Mouse (Mus musculus) lung, embryonic 15.5 days (tissue): Measurements from ENCODE around the gene Trabd2b. TPM values are rescaled to one million over a fixed set of nuclear protein-coding genes. Genes with fewer than 3 reads are reported as not detected.

Source experiments
- ATAC-seq: fragments of 200-750 bp; cut with Nextera tagmentation; 2 replicates; pipeline ENCODE4 v1.8.0; 2017; ENCODE audit warnings: moderate number of reproducible peaks, borderline replicate concordance; ENCODE audit not compliant: low FRiP score, low TSS enrichment; ENCODE audit errors: extremely low read depth
- H3K27ac ChIP-seq: fragments of 300-500 bp; sonication (generic); 2 replicates; pipeline ENCODE4 v1.5.1; 2015; ENCODE audit warnings: moderate library complexity, mild to moderate bottlenecking, inconsistent platforms
- H3K27me3 ChIP-seq: fragments of 300-500 bp; sonication (generic); 2 replicates; pipeline ENCODE4 v1.6.1; 2015; ENCODE audit warnings: inconsistent platforms
- H3K36me3 ChIP-seq: fragments of 300-500 bp; sonication (generic); 2 replicates; pipeline ENCODE4 v1.6.1; 2015; ENCODE audit warnings: inconsistent platforms
- H3K4me1 ChIP-seq: fragments of 300-500 bp; sonication (generic); 2 replicates; pipeline ENCODE4 v1.6.1; 2015; ENCODE audit warnings: inconsistent platforms
- H3K4me2 ChIP-seq: fragments of 300-500 bp; sonication (generic); 2 replicates; pipeline ENCODE4 v1.6.1; 2015; ENCODE audit warnings: inconsistent platforms, mild to moderate bottlenecking, moderate library complexity
- H3K4me3 ChIP-seq: fragments of 300-500 bp; sonication (generic); 2 replicates; pipeline ENCODE4 v1.5.1; 2015; ENCODE audit warnings: mild to moderate bottlenecking, inconsistent platforms
- H3K9ac ChIP-seq: fragments of 300-500 bp; sonication (generic); 2 replicates; pipeline ENCODE4 v1.6.1; 2015; ENCODE audit warnings: inconsistent platforms
- H3K9me3 ChIP-seq: fragments of 300-500 bp; sonication (generic); 2 replicates; pipeline ENCODE4 v1.6.1; 2016; ENCODE audit warnings: inconsistent platforms
- WGBS: fragments of 180-500 bp; shearing (Covaris S2); methylation state at CpG from one replicate; pipeline ENCODE4 v1.1.7; 2015; 5-methylcytosine and 5-hydroxymethylcytosine counted together
- polyA plus RNA-seq: library from polyadenylated mRNA; unstranded; fragments of >200 nt; fragmentation: Nextera tagmentation; extraction: Ambion mirVana; gene quantifications from 2 replicates; pipeline ENCODE4 v1.2.1, GENCODE M21; 2015

Gene Trabd2b
- polyA plus RNA-seq, 1 experiment from 2014 or later = 5.1 TPM

- H3K4me3 ChIP-seq = no peak overlapping the region
- no peaks in the 10 kb centered on the region for H3K27me3 ChIP-seq
- WGBS = 50% methylated on average over 1 of the region's 1 CpGs
- H3K36me3 ChIP-seq = no peaks in the 10 kb centered on the region
- no peak overlapping the region for H3K27ac ChIP-seq
- ATAC-seq = no peak
- H3K4me1 ChIP-seq = peaks cover 8% of the 10 kb centered on the region; the same call in 1 of the 2 replicates
- no peak overlapping the region for H3K4me2 ChIP-seq
- no peaks in the 10 kb centered on the region for H3K9me3 ChIP-seq
- H3K9ac ChIP-seq = no peak overlapping the region
These were observed 178.2 kb downstream of the Trabd2b start for GRCm38 (mm10) chr4:114584686-114585085.

- H3K27ac ChIP-seq = peak overlapping the region; percentile 29; the same call in 1 of the 2 replicates
- no peaks in the 10 kb centered on the region for H3K36me3 ChIP-seq
- WGBS = 24% methylated on average over 13 of the region's 13 CpGs
- no peaks in the 10 kb centered on the region for H3K9me3 ChIP-seq
- no peak overlapping the region for H3K9ac ChIP-seq
- H3K4me3 ChIP-seq = no peak overlapping the region
- no peaks in the 10 kb centered on the region for H3K27me3 ChIP-seq
- peaks cover 24% of the 10 kb centered on the region for H3K4me1 ChIP-seq
- 0 out of 2 replicates have a peak, but pooled peaks have one; percentile 4 for ATAC-seq
- 0 out of 2 replicates have a peak overlapping the region, but pooled peaks have one; percentile 9 for H3K4me2 ChIP-seq
These were observed 187.2 kb downstream of the Trabd2b start for GRCm38 (mm10) chr4:114593554-114594215.

GRCm38 (mm10) chr4:114595188-114595701 lies 188.7 kb downstream of the Trabd2b start:
- H3K4me1 ChIP-seq = peaks cover 24% of the 10 kb centered on the region
- peak overlapping the region; percentile 20; the same call in 1 of the 2 replicates for H3K27ac ChIP-seq
- H3K27me3 ChIP-seq = no peaks in the 10 kb centered on the region
- no peaks in the 10 kb centered on the region for H3K9me3 ChIP-seq
- ATAC-seq = peak; percentile 23; the same call in 1 of the 2 replicates
- H3K9ac ChIP-seq = no peak overlapping the region
- no peaks in the 10 kb centered on the region for H3K36me3 ChIP-seq
- no peak overlapping the region for H3K4me2 ChIP-seq
- WGBS = 49% methylated on average over 2 of the region's 2 CpGs
- H3K4me3 ChIP-seq = no peak overlapping the region

DNA sequence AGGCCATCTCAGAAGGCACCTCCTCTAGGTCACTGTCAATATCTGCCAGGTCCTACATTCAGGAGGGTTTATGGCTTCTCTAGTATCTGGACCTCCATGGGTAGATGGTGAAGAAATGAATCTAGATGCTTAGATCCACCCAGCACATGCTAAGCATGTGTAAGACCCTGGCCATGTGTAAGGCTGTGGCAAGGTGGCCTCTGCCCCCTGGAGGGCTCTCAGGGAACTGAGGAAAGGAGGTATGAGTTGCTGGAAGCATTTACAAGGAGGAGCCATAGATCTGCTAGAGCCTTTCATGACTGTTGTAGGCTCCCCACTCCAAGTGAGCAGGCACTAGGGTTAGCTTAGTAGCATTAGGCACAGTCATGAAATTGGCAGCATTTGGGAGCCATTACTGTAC lies 192.6 kb downstream of the Trabd2b start:
- H3K4me2 ChIP-seq = no peak overlapping the region
- ATAC-seq = peak; percentile 46; the same call in 1 of the 2 replicates
- H3K9me3 ChIP-seq = no peaks in the 10 kb centered on the region
- H3K4me1 ChIP-seq = peaks cover 25% of the 10 kb centered on the region
- no peak overlapping the region for H3K27ac ChIP-seq
- H3K27me3 ChIP-seq = no peaks in the 10 kb centered on the region
- no peaks in the 10 kb centered on the region for H3K36me3 ChIP-seq
- no peak overlapping the region for H3K4me3 ChIP-seq
- no peak overlapping the region for H3K9ac ChIP-seq

- H3K4me2 ChIP-seq = no peak overlapping the region
- no peak overlapping the region for H3K4me3 ChIP-seq
- H3K9ac ChIP-seq = no peak overlapping the region
- H3K27ac ChIP-seq = no peak overlapping the region
- H3K4me1 ChIP-seq = peaks cover 13% of the 10 kb centered on the region
- H3K9me3 ChIP-seq = no peaks in the 10 kb centered on the region
- WGBS = 15% methylated on average over 8 of the region's 8 CpGs
- 0 out of 2 replicates have a peak, but pooled peaks have one; percentile 12 for ATAC-seq
- no peaks in the 10 kb centered on the region for H3K27me3 ChIP-seq
- H3K36me3 ChIP-seq = no peaks in the 10 kb centered on the region
These were observed 194.9 kb downstream of the Trabd2b start for GRCm38 (mm10) chr4:114601201-114602009.

- H3K36me3 ChIP-seq = 0 out of 2 replicates have a peak, but pooled peaks cover 2% of the 10 kb centered on the region
- ATAC-seq = no peak
- no peak overlapping the region for H3K4me2 ChIP-seq
- no peak overlapping the region for H3K27ac ChIP-seq
- no peak overlapping the region for H3K4me3 ChIP-seq
- H3K9me3 ChIP-seq = no peaks in the 10 kb centered on the region
- H3K9ac ChIP-seq = no peak overlapping the region
- 39% methylated on average over 3 of the region's 3 CpGs for WGBS
- peaks cover 13% of the 10 kb centered on the region for H3K4me1 ChIP-seq
- no peaks in the 10 kb centered on the region for H3K27me3 ChIP-seq
These were observed 199.1 kb downstream of the Trabd2b start for GRCm38 (mm10) chr4:114605670-114606069.

- ATAC-seq = no peak
- Histone ChIP-seq H3K27ac (no peak overlapping the region), H3K4me2 (no peak overlapping the region), H3K4me3 (no peak overlapping the region), H3K4me1 (no peaks in the 10 kb centered on the region), H3K9me3 (no peaks in the 10 kb centered on the region), H3K27me3 (no peaks in the 10 kb centered on the region), H3K9ac (no peak overlapping the region), H3K36me3 (0 out of 2 replicates have a peak, but pooled peaks cover 2% of the 10 kb centered on the region)
- 62% methylated on average over 2 of the region's 2 CpGs for WGBS
These were observed 201.3 kb downstream of the Trabd2b start for GRCm38 (mm10) chr4:114607873-114608272.

DNA sequence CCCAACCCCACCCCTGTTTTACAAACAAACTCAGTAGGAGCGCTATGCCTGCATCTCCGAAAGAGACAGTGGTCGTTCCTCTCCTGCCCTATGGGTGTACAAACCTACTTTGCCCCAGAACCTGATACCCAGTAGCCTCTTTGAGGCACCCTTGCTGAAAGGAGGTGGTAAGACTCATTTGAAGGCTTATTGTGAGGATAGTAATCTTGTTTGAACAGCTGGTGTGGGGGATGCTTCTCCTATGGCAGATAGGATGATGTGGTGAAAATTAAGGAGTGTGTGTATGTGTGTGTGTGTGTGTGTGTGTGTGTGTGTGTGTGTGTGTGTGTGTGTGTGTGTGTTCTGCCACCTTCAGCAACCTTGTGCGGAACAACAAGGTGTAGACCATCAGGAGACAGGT lies 202.8 kb downstream of the Trabd2b start:
- H3K27me3 ChIP-seq = no peaks in the 10 kb centered on the region
- H3K9ac ChIP-seq = no peak overlapping the region
- 0 out of 2 replicates have a peak, but pooled peaks cover 2% of the 10 kb centered on the region for H3K36me3 ChIP-seq
- 79% methylated on average over 4 of the region's 4 CpGs for WGBS
- ATAC-seq = no peak
- peaks cover 6% of the 10 kb centered on the region for H3K4me1 ChIP-seq
- H3K9me3 ChIP-seq = no peaks in the 10 kb centered on the region
- no peak overlapping the region for H3K27ac ChIP-seq
- no peak overlapping the region for H3K4me2 ChIP-seq
- no peak overlapping the region for H3K4me3 ChIP-seq

GRCm38 (mm10) chr4:114611166-114611929 lies 204.8 kb downstream of the Trabd2b start:
- Histone ChIP-seq H3K4me1 (peaks cover 10% of the 10 kb centered on the region), H3K9ac (no peak overlapping the region), H3K27ac (no peak overlapping the region), H3K9me3 (no peaks in the 10 kb centered on the region), H3K4me2 (no peak overlapping the region), H3K4me3 (no peak overlapping the region), H3K36me3 (0 out of 2 replicates have a peak, but pooled peaks cover 2% of the 10 kb centered on the region), H3K27me3 (no peaks in the 10 kb centered on the region)
- WGBS = 77% methylated on average over 8 of the region's 8 CpGs
- ATAC-seq = no peak

DNA sequence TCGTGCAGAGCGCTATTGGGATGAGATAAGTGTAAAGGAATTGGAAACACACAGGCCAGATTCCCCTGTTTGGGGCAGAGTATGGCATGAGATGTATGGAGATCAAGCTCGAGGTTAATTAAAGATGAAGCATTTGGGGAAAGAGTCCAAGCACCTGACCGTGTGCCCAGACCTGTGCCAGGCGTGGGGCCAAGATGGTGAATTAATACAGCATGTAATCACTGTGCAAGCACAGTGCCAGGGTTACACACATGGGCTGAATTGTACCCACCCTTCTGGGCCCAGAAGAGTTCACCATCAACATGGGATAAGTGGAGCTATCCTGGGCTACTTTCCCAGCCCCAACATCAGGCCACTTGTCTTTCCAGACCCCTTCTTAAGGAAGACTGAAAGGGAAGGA lies 205.5 kb downstream of the Trabd2b start:
- H3K36me3 ChIP-seq = 0 out of 2 replicates have a peak, but pooled peaks cover 2% of the 10 kb centered on the region
- H3K4me1 ChIP-seq = peaks cover 10% of the 10 kb centered on the region
- no peak overlapping the region for H3K4me2 ChIP-seq
- no peaks in the 10 kb centered on the region for H3K27me3 ChIP-seq
- H3K27ac ChIP-seq = no peak overlapping the region
- no peak overlapping the region for H3K9ac ChIP-seq
- H3K9me3 ChIP-seq = no peaks in the 10 kb centered on the region
- H3K4me3 ChIP-seq = no peak overlapping the region
- 61% methylated on average over 5 of the region's 5 CpGs for WGBS
- ATAC-seq = no peak

DNA sequence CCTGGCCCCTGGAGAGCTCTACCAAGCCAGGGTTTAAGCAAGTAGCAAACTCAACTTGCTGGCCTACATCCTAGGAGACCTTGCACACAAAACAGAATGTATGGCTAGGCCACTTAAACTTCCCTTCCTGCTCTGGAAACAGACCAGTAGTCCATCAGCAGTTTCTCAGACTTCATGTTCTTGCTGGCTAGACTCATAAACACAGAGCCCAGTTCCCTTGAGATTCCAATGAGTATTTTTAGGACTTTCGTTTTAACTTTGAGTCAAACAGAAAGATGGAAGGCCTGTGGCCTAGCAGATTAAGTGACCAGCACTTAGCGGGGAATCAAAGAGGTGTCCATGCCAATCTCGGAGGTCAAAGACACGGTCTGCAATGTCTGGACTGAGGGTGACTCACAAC lies 206.3 kb downstream of the Trabd2b start:
- Histone ChIP-seq H3K4me2 (no peak overlapping the region), H3K4me3 (no peak overlapping the region), H3K4me1 (peaks cover 10% of the 10 kb centered on the region), H3K27ac (peak overlapping the region; percentile 36), H3K27me3 (no peaks in the 10 kb centered on the region), H3K36me3 (0 out of 2 replicates have a peak, but pooled peaks cover 2% of the 10 kb centered on the region), H3K9me3 (no peaks in the 10 kb centered on the region), H3K9ac (no peak overlapping the region)
- no peak for ATAC-seq
- 83% methylated on average over 4 of the region's 4 CpGs for WGBS
